In genomic region chr4:141279327-141279726, GRCm38 (mm10) we compare ENCODE assay signal across 8 mouse cellular contexts. TPM values are rescaled to one million over a fixed set of nuclear protein-coding genes. Genes with fewer than 3 reads are reported as not detected.
DNase-seq lines count a peak whose midpoint lies in the region; ATAC-seq and TF ChIP-seq lines count a peak whose summit lies in the region.

No protein-coding gene starts in this region.

- no peak for ATAC-seq in midbrain, embryonic 16.5 days
- ATAC-seq in liver, embryonic 11.5 days (replicated peaks; ENCODE audit: low FRiP score) = no peak
- no peak for ATAC-seq in megakaryocyte, adult 5-6 weeks (ENCODE audit: poor library complexity, severe bottlenecking)

- peak; percentile 68 for TF ChIP-seq POLR2A in myocyte (IDR thresholded peaks at IDR 0.05; ENCODE audit: insufficient read length, low read depth)

- peaks cover 40% of the 10 kb centered on the region for H3K27me3 ChIP-seq in midbrain, embryonic 10.5 days (ENCODE audit: low read depth, poor library complexity, severe bottlenecking)
- no peaks in the 10 kb centered on the region for H3K27me3 ChIP-seq in midbrain, embryonic 16.5 days (ENCODE audit: control insufficient read depth, insufficient read depth, low read depth, low read length)
- peaks cover 3% of the 10 kb centered on the region for H3K27me3 ChIP-seq in liver, embryonic 11.5 days (replicated peaks; ENCODE audit: control insufficient read depth, insufficient read depth, low read length)
- no peaks in the 10 kb centered on the region for H3K27me3 ChIP-seq in myocyte (ENCODE audit: control insufficient read depth, insufficient read depth, insufficient read length)

- H3ac ChIP-seq in myocyte (ENCODE audit: control insufficient read depth, insufficient read length) = no peak overlapping the region

- H3K4me1 ChIP-seq in midbrain, embryonic 10.5 days = peaks cover 68% of the 10 kb centered on the region
- H3K4me1 ChIP-seq in midbrain, embryonic 16.5 days (ENCODE audit: control insufficient read depth, insufficient read depth, low read length) = peaks cover 9% of the 10 kb centered on the region
- H3K4me1 ChIP-seq in brown adipose tissue, adult 24 weeks (ENCODE audit: control insufficient read depth, insufficient read depth, insufficient read length, low read length) = peaks cover 23% of the 10 kb centered on the region
- peaks cover 29% of the 10 kb centered on the region for H3K4me1 ChIP-seq in liver, embryonic 11.5 days (replicated peaks; ENCODE audit: control insufficient read depth, insufficient read depth, low read length)

- DNase-seq in midbrain, embryonic 10.5 days (ENCODE audit: low spot score) = peak; percentile 14
- no peak for DNase-seq in liver, embryonic 11.5 days (ENCODE audit: low spot score)
- no peak for DNase-seq in layer of hippocampus, adult 9-10 months (ENCODE audit: low spot score)
- no peak for DNase-seq in right cerebral cortex, postnatal 14 days

- WGBS in midbrain, embryonic 10.5 days = 61% methylated on average over 15 of the region's 15 CpGs
- WGBS in midbrain, embryonic 16.5 days = 40% methylated on average over 15 of the region's 15 CpGs
- 55% methylated on average over 15 of the region's 15 CpGs for WGBS in liver, embryonic 11.5 days

- no peak overlapping the region for H3K9ac ChIP-seq in midbrain, embryonic 16.5 days (ENCODE audit: low read depth, low read length)
- no peak overlapping the region for H3K9ac ChIP-seq in liver, embryonic 11.5 days (ENCODE audit: low read depth, low read length)

- H3K27ac ChIP-seq in midbrain, embryonic 10.5 days (replicated peaks) = peak overlapping the region; percentile 81
- H3K27ac ChIP-seq in midbrain, embryonic 16.5 days (ENCODE audit: low read length) = no peak overlapping the region
- H3K27ac ChIP-seq in brown adipose tissue, adult 24 weeks (replicated peaks; ENCODE audit: low read depth, low read length) = peak overlapping the region; percentile 97
- peak overlapping the region; percentile 65; the same call in 1 of the 2 replicates for H3K27ac ChIP-seq in liver, embryonic 11.5 days (ENCODE audit: low read depth, low read length)

- no peaks in the 10 kb centered on the region for H3K79me2 ChIP-seq in myocyte (ENCODE audit: control insufficient read depth, insufficient read depth)

- no peak overlapping the region for H3K4me3 ChIP-seq in midbrain, embryonic 10.5 days
- H3K4me3 ChIP-seq in midbrain, embryonic 16.5 days (ENCODE audit: low read depth, low read length) = no peak overlapping the region
- H3K4me3 ChIP-seq in brown adipose tissue, adult 24 weeks (ENCODE audit: insufficient read depth, low read depth, low read length) = peak overlapping the region; percentile 58; the same call in 1 of the 2 replicates
- H3K4me3 ChIP-seq in liver, embryonic 11.5 days (ENCODE audit: low read depth, low read length) = no peak overlapping the region
- H3K4me3 ChIP-seq in myocyte = peak overlapping the region; percentile 29

- no peak overlapping the region for H3K4me2 ChIP-seq in midbrain, embryonic 16.5 days (ENCODE audit: low read length)
- H3K4me2 ChIP-seq in liver, embryonic 11.5 days = no peak overlapping the region
- peak overlapping the region; percentile 97 for H3K4me2 ChIP-seq in myocyte (ENCODE audit: low read depth)

- no peaks in the 10 kb centered on the region for H3K36me3 ChIP-seq in midbrain, embryonic 10.5 days
- no peaks in the 10 kb centered on the region for H3K36me3 ChIP-seq in midbrain, embryonic 16.5 days (ENCODE audit: control insufficient read depth, insufficient read depth, low read length)
- no peaks in the 10 kb centered on the region for H3K36me3 ChIP-seq in liver, embryonic 11.5 days (ENCODE audit: control insufficient read depth, insufficient read depth, low read length)
- no peaks in the 10 kb centered on the region for H3K36me3 ChIP-seq in myocyte (ENCODE audit: control insufficient read depth, insufficient read depth)

- no peaks in the 10 kb centered on the region for H3K9me3 ChIP-seq in midbrain, embryonic 10.5 days (replicated peaks)
- H3K9me3 ChIP-seq in midbrain, embryonic 16.5 days (replicated peaks; ENCODE audit: control insufficient read depth, low read length, poor library complexity, severe bottlenecking) = no peaks in the 10 kb centered on the region
- H3K9me3 ChIP-seq in liver, embryonic 11.5 days (ENCODE audit: control insufficient read depth, low read length) = no peaks in the 10 kb centered on the region

TF ChIP-seq in myocyte, 11 proteins besides CTCF, POLR2A, EP300 and RAD21:
- TF ChIP-seq REST (IDR thresholded peaks at IDR 0.05; ENCODE audit: insufficient read depth, insufficient read length) (no peak), MAX (IDR thresholded peaks at IDR 0.05; ENCODE audit: low read depth) (no peak), CEBPB (IDR thresholded peaks at IDR 0.05; ENCODE audit: insufficient read depth, poor library complexity, severe bottlenecking) (peak; percentile 85), TCF3 (IDR thresholded peaks at IDR 0.05; ENCODE audit: insufficient read length, low read depth) (no peak), TCF12 (IDR thresholded peaks at IDR 0.05; ENCODE audit: insufficient read depth, poor library complexity, severe bottlenecking) (no peak), SRF (IDR thresholded peaks at IDR 0.05; ENCODE audit: control insufficient read depth, insufficient read length, low read depth) (no peak), E2F4 (IDR thresholded peaks at IDR 0.05; ENCODE audit: insufficient read depth) (no peak), USF1 (IDR thresholded peaks at IDR 0.05; ENCODE audit: low read depth) (no peak), MYOD1 (IDR thresholded peaks at IDR 0.05; ENCODE audit: control insufficient read depth in 1 of 3, insufficient read length in 2 of 3, low read depth in 2 of 3) (peak in 2 of 3 experiments; percentile 78 to 88), POLR2AphosphoS2 (IDR thresholded peaks at IDR 0.05; ENCODE audit: insufficient read length, low read depth) (no peak), MYOG (IDR thresholded peaks at IDR 0.05; ENCODE audit: control insufficient read depth in 1 of 3, insufficient read depth in 1 of 3, insufficient read length in 2 of 3, low read depth in 2 of 3) (peak in 2 of 3 experiments; percentile 64 to 86)

RNA-seq across cellular contexts. Expression of gene Epha2, which starts 21.7 kb away (rescaled TPM):
- 3.6 and 3.7 TPM in 2 replicates for polyA plus RNA-seq in midbrain, embryonic 10.5 days (2016; fragmentation: Nextera tagmentation; extraction: Ambion mirVana)
- polyA plus RNA-seq in midbrain, embryonic 16.5 days (2015; fragmentation: Nextera tagmentation; extraction: Ambion mirVana) = 0.94 and 1.0 TPM in 2 replicates
- 1.6 and 1.7 TPM in 2 replicates for polyA plus RNA-seq in brown adipose tissue, adult 24 weeks (2012; ENCODE audit: insufficient read depth, insufficient read length, missing spikeins)
- 2.5 and 2.9 TPM in 2 replicates for polyA plus RNA-seq in liver, embryonic 11.5 days (2014; fragmentation: Nextera tagmentation; extraction: Ambion mirVana)
- polyA plus RNA-seq in myocyte (2012; fragmentation: generic; extraction: Trizol) = 46.8 TPM
- 1.1 TPM in 2 replicates for total RNA-seq in megakaryocyte, adult 5-6 weeks (2015)
- total RNA-seq in megakaryocyte, adult 5-6 weeks (2017) = 1.3 and 2.1 TPM in 2 replicates

RNA-seq across cellular contexts. Expression of gene Arhgef19, which starts 40.0 kb away (rescaled TPM):
- polyA plus RNA-seq in midbrain, embryonic 10.5 days (2016; fragmentation: Nextera tagmentation; extraction: Ambion mirVana) = 0.64 and 1.4 TPM in 2 replicates
- 1.1 and 1.3 TPM in 2 replicates for polyA plus RNA-seq in midbrain, embryonic 16.5 days (2015; fragmentation: Nextera tagmentation; extraction: Ambion mirVana)
- 3.2 and 3.6 TPM in 2 replicates for polyA plus RNA-seq in brown adipose tissue, adult 24 weeks (2012; ENCODE audit: insufficient read depth, insufficient read length, missing spikeins)
- polyA plus RNA-seq in liver, embryonic 11.5 days (2014; fragmentation: Nextera tagmentation; extraction: Ambion mirVana) = 2.3 and 2.5 TPM in 2 replicates
- polyA plus RNA-seq in myocyte (2012; fragmentation: generic; extraction: Trizol) = 28.6 TPM
- not detected in 2 replicates for total RNA-seq in megakaryocyte, adult 5-6 weeks (2015)
- total RNA-seq in megakaryocyte, adult 5-6 weeks (2017) = not detected in 2 replicates

Comparison
In these comparisons a context has a peak if more than half of its experiments do, and no peak if none do; other contexts are left out.
1. H3K4me3 ChIP-seq: peak in brown adipose tissue, adult 24 weeks (single experiment) and myocyte (single experiment); none in midbrain, embryonic 10.5 days (single experiment), midbrain, embryonic 16.5 days (single experiment) and liver, embryonic 11.5 days (single experiment).
2. RNA of gene Epha2, which starts 21.7 kb away (polyA plus RNA-seq): 46.8 TPM in myocyte (single experiment); 3.6 to 3.7 TPM in midbrain, embryonic 10.5 days, 2.5 to 2.9 TPM in liver, embryonic 11.5 days, 1.6 to 1.7 TPM in brown adipose tissue, adult 24 weeks and 0.94 to 1.0 TPM in midbrain, embryonic 16.5 days; every median in the first group is over 10 times any median in the second.